Mouse (Mus musculus) right cerebral cortex, adult 2 months (tissue): ENCODE measurements at regions not wholly inside any gene's neighbourhood (a gene's known extent, or its start where the extent isn't known, plus 50 kb on each side); places are given as distances from the start of the nearest gene placed in this dataset.

ENCODE experiments used
- DNase-seq, 2 experiments: peaks; one replicate each; pipeline ENCODE4 v3.0.0; 2021 to 2022; ENCODE audit warnings: low spot score in 2 of 2

GRCm38 (mm10) chr11:28273299-28273698 is 66.4 kb downstream of the Gm6685 start:
- DNase-seq = peak; percentile 57

GRCm38 (mm10) chr11:28272571-28272970 is 67.1 kb downstream of the Gm6685 start:
- DNase-seq = no peak
